Mouse (Mus musculus) cerebellum, adult 2 months (tissue): ENCODE data around the gene Nxf1.

Source experiments
- CTCF ChIP-seq: fragments of 200-500 bp; IDR thresholded peaks from 2 replicates; pipeline ENCODE4 v1.5.1; 2011; ENCODE audit warnings: low read depth, mild to moderate bottlenecking, control low read depth, low read length, moderate library complexity, borderline replicate concordance; ENCODE audit not compliant: insufficient read depth
- POLR2A ChIP-seq: fragments of 200-500 bp; IDR thresholded peaks from 2 replicates; pipeline ENCODE4 v1.6.1; 2011; ENCODE audit warnings: low read length, control low read depth, borderline replicate concordance; ENCODE audit not compliant: insufficient read depth

DNA sequence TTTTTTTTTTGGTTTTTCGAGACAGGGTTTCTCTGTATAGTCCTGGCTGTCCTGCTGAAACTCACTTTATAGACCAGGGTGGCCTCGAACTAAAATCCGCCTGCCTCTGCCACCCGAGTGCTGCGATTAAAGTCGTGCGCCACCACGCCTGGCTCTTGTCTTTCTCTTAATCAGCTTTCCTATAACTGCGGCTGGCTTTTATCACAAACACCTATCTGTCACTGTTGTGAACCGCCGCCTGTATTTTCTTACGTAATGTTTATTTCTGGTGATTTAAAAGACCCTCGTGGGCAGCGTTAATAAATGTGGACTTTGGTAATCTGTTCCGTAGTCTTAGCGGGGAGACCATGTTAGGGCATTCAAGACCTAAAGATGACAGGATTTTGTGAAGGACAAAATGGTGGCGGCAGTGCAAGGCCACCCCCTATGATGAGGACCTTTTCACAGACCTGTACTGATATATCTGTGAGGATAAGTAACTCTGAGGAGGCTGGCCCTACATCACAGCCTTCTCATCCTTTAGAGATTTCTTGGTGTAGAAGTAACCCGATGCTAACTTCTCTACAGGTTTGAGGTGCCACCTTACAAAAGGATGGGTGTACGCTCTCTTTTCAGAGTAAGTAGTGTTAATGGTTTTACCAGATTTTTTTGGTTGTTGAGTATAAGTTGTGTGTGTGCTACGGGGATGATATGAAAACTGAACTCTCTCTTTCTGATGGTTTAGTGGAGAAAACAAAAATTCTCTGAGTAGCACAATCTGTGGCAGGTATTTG lies 33.1 kb upstream of the Nxf1 start:
- TF ChIP-seq CTCF (no peak), POLR2A (no peak)
